ENCODE assay signal across 15 mouse cellular contexts in genomic region chr11:7145221-7145620, GRCm38 (mm10). TPM values are rescaled to one million over a fixed set of nuclear protein-coding genes. Genes with fewer than 3 reads are reported as not detected.
A peak's percentile ranks its signal among the peaks of the same experiment; 100 is the strongest.
DNase-seq lines count a peak whose midpoint lies in the region; ATAC-seq lines count a peak whose summit lies in the region.
"Had no signal": no experiment of that assay in that cellular context is flagged by ENCODE, and none has a peak within 500 bp of the region (broad histone marks: within the 10 kb centered on the region; RNA-seq: fewer than 3 reads in every experiment).

No protein-coding gene starts in this region.

- 13% methylated on average over 4 of the region's 4 CpGs for whole genome bisulfite sequencing in liver, embryonic 15.5 days (ENCODE audit: insufficient replicate concordance)
- 84% methylated on average over 4 of the region's 4 CpGs for WGBS in forebrain, embryonic 15.5 days

- no peak overlapping the region for H3K9ac ChIP-seq in liver, embryonic 15.5 days
- H3K9ac ChIP-seq in forebrain, embryonic 15.5 days (replicated peaks) = no peak overlapping the region
- H3K9ac ChIP-seq: forebrain, postnatal 0 days; limb, embryonic 12.5 days; midbrain, embryonic 13.5 days had no signal

- no peak overlapping the region for H3K4me2 ChIP-seq in liver, embryonic 15.5 days
- H3K4me2 ChIP-seq in forebrain, embryonic 15.5 days (replicated peaks) = no peak overlapping the region
- H3K4me2 ChIP-seq: heart, embryonic 11.5 days; limb, embryonic 12.5 days; midbrain, embryonic 13.5 days had no signal

- H3K27ac ChIP-seq in liver, embryonic 15.5 days (replicated peaks) = no peak overlapping the region
- no peak overlapping the region for H3K27ac ChIP-seq in forebrain, embryonic 15.5 days (replicated peaks)
- H3K27ac ChIP-seq: hindbrain, postnatal 0 days; limb, embryonic 12.5 days; midbrain, embryonic 13.5 days had no signal

- peak; percentile 98 for ATAC-seq in activated CD4-positive, CD25-positive, alpha-beta regulatory T cell, adult 4 months
- ATAC-seq in liver, embryonic 15.5 days (ENCODE audit: insufficient read depth) = peak; percentile 37; the same call in 1 of the 2 replicates
- ATAC-seq in forebrain, embryonic 15.5 days (replicated peaks) = no peak
- ATAC-seq: forebrain, postnatal 0 days; hindbrain, postnatal 0 days; midbrain, embryonic 13.5 days had no signal

- DNase-seq in right cerebral cortex, adult 18-20 months = peak; percentile 62
- no peak for DNase-seq in right cerebral cortex, postnatal 25 days
- DNase-seq in thymus, postnatal 36 days = peak; percentile 70 to 83
- DNase-seq in cerebellum, adult 11-12 months = no peak
- DNase-seq in heart, adult 18-20 months = no peak
- DNase-seq: forebrain, postnatal 0 days had no signal

- no peaks in the 10 kb centered on the region for H3K9me3 ChIP-seq in liver, embryonic 15.5 days (replicated peaks)
- no peaks in the 10 kb centered on the region for H3K9me3 ChIP-seq in forebrain, embryonic 15.5 days
- H3K9me3 ChIP-seq: limb, embryonic 12.5 days; midbrain, embryonic 13.5 days had no signal

- no peaks in the 10 kb centered on the region for H3K27me3 ChIP-seq in liver, embryonic 15.5 days
- no peaks in the 10 kb centered on the region for H3K27me3 ChIP-seq in forebrain, embryonic 15.5 days
- H3K27me3 ChIP-seq: limb, embryonic 12.5 days; midbrain, embryonic 13.5 days had no signal

- no peaks in the 10 kb centered on the region for H3K36me3 ChIP-seq in liver, embryonic 15.5 days (replicated peaks)
- no peaks in the 10 kb centered on the region for H3K36me3 ChIP-seq in forebrain, embryonic 15.5 days
- H3K36me3 ChIP-seq: limb, embryonic 12.5 days had no signal

- H3K4me1 ChIP-seq in liver, embryonic 15.5 days (replicated peaks) = peaks cover 3% of the 10 kb centered on the region; the same call in 1 of the 2 replicates
- H3K4me1 ChIP-seq in forebrain, embryonic 15.5 days = no peaks in the 10 kb centered on the region

- no peak overlapping the region for H3K4me3 ChIP-seq in liver, embryonic 15.5 days (replicated peaks)
- no peak overlapping the region for H3K4me3 ChIP-seq in forebrain, embryonic 15.5 days
- H3K4me3 ChIP-seq: limb, embryonic 12.5 days; midbrain, embryonic 13.5 days had no signal

RNA-seq across cellular contexts. Expression of gene Gm11985, which starts 43.1 kb away (rescaled TPM):
- polyA plus RNA-seq in activated CD4-positive, CD25-positive, alpha-beta regulatory T cell, adult 4 months (2017; shearing (Covaris generic)) = not detected
- polyA plus RNA-seq in liver, embryonic 15.5 days (2015; fragmentation: Nextera tagmentation; extraction: Ambion mirVana) = not detected in 2 replicates
- not detected for total RNA-seq in heart, adult 18-20 months (2021)
- polyA plus RNA-seq in forebrain, embryonic 15.5 days (2015; fragmentation: Nextera tagmentation; extraction: Ambion mirVana) = not detected in 2 replicates
- total RNA-seq: forebrain, postnatal 0 days; hindbrain, postnatal 0 days; layer of hippocampus, adult 8-10 months had no signal
- polyA plus RNA-seq: embryonic facial prominence, embryonic 11.5 days; forebrain, postnatal 0 days; heart, embryonic 11.5 days; hindbrain, postnatal 0 days; limb, embryonic 12.5 days; midbrain, embryonic 13.5 days had no signal

RNA-seq across cellular contexts. Expression of gene Igfbp1, which starts 52.4 kb away (rescaled TPM):
- not detected for polyA plus RNA-seq in activated CD4-positive, CD25-positive, alpha-beta regulatory T cell, adult 4 months (2017; shearing (Covaris generic))
- 170 and 287 TPM in 2 replicates for polyA plus RNA-seq in liver, embryonic 15.5 days (2015; fragmentation: Nextera tagmentation; extraction: Ambion mirVana)
- not detected for total RNA-seq in heart, adult 18-20 months (2021)
- polyA plus RNA-seq in forebrain, embryonic 15.5 days (2015; fragmentation: Nextera tagmentation; extraction: Ambion mirVana) = 0.14 TPM in 1 of 2 replicates, not detected in the other
- total RNA-seq: forebrain, postnatal 0 days; hindbrain, postnatal 0 days; layer of hippocampus, adult 8-10 months had no signal
- polyA plus RNA-seq: forebrain, postnatal 0 days; hindbrain, postnatal 0 days had no signal

Comparison
In these comparisons a context has a peak if more than half of its experiments do, and no peak if none do; other contexts are left out.
1. DNase-seq: peak in right cerebral cortex, adult 18-20 months (single experiment) and thymus, postnatal 36 days (2 of 2); none in right cerebral cortex, postnatal 25 days (single experiment), cerebellum, adult 11-12 months (single experiment) and heart, adult 18-20 months (0 of 2).
2. RNA of gene Igfbp1, which starts 52.4 kb away (polyA plus RNA-seq): 170 to 287 TPM in liver, embryonic 15.5 days; not detected in activated CD4-positive, CD25-positive, alpha-beta regulatory T cell, adult 4 months and 0.14 TPM in forebrain, embryonic 15.5 days; every median in the first group is over 100 times any median in the second.